Mouse (Mus musculus) forebrain, embryonic 12.5 days (tissue): ENCODE measurements around the gene 4930402K13Rik. TPM values are rescaled to one million over a fixed set of nuclear protein-coding genes. Genes with fewer than 3 reads are reported as not detected.

Source experiments
- polyA plus RNA-seq: library from polyadenylated mRNA; unstranded; fragments of >200 nt; fragmentation: Nextera tagmentation; extraction: Ambion mirVana; gene quantifications from 2 replicates; pipeline ENCODE4 v1.2.1, GENCODE M21; 2016

4930402K13Rik gene
- polyA plus RNA-seq, 1 experiment from 2014 or later, result not detected

Other genes starting within 250 kb of the 4930402K13Rik start
- gene Gm5751, start 230.3 kb upstream of the 4930402K13Rik start, polyA plus RNA-seq, result not detected in 2 replicates
- 9.4 and 9.7 TPM in 2 replicates for gene B630019K06Rik, start 212.2 kb upstream of the 4930402K13Rik start, polyA plus RNA-seq
- gene Fthl17b, start 141.6 kb upstream of the 4930402K13Rik start, polyA plus RNA-seq, result not detected in 2 replicates
- gene Fthl17c, start 128.0 kb upstream of the 4930402K13Rik start, polyA plus RNA-seq, result not detected in 2 replicates
- not detected in 2 replicates for gene Fthl17d, start 117.8 kb upstream of the 4930402K13Rik start, polyA plus RNA-seq
- not detected in 2 replicates for gene Fthl17e, start 71.1 kb upstream of the 4930402K13Rik start, polyA plus RNA-seq
- gene Fthl17f, start 41.5 kb upstream of the 4930402K13Rik start, polyA plus RNA-seq, result not detected in 2 replicates
- gene Lancl3, start 95.3 kb downstream of the 4930402K13Rik start, polyA plus RNA-seq, result 2.5 and 2.8 TPM in 2 replicates
- gene Gm14862, start 152.3 kb downstream of the 4930402K13Rik start, polyA plus RNA-seq, result 0.29 and 0.33 TPM in 2 replicates
- gene Xk, start 168.2 kb downstream of the 4930402K13Rik start, polyA plus RNA-seq, result 3.9 and 4.2 TPM in 2 replicates
- gene H2al1m, start 179.2 kb downstream of the 4930402K13Rik start, polyA plus RNA-seq, result 0.83 TPM in 1 of 2 replicates, not detected in the other
- gene H2al1k, start 246.1 kb downstream of the 4930402K13Rik start, polyA plus RNA-seq, result 0.42 TPM in 1 of 2 replicates, not detected in the other